Mouse (Mus musculus) myocyte (in vitro differentiated cells): ENCODE data around the gene Tmem25. TPM values are rescaled to one million over a fixed set of nuclear protein-coding genes. Genes with fewer than 3 reads are reported as not detected.

Experiments used
- H3K27me3 ChIP-seq: one replicate; pipeline ENCODE4 v1.6.1; 2011; ENCODE audit not compliant: control insufficient read depth, insufficient read depth, insufficient read length
- H3K36me3 ChIP-seq: one replicate; pipeline ENCODE4 v1.6.1; 2011; ENCODE audit not compliant: control insufficient read depth, insufficient read depth
- H3K4me2 ChIP-seq: one replicate; pipeline ENCODE4 v1.6.1; 2011; ENCODE audit warnings: low read depth, control low read depth
- H3K4me3 ChIP-seq: one replicate; pipeline ENCODE4 v1.5.1; 2011; ENCODE audit warnings: mild to moderate bottlenecking, control low read depth, moderate library complexity
- H3K79me2 ChIP-seq: one replicate; pipeline ENCODE4 v1.6.1; 2011; ENCODE audit not compliant: control insufficient read depth, insufficient read depth
- H3ac ChIP-seq: one replicate; pipeline ENCODE4 v1.6.1; 2011; ENCODE audit not compliant: control insufficient read depth, insufficient read length
- CEBPB ChIP-seq: IDR thresholded peaks from 2 replicates; pipeline ENCODE4 v1.6.1; 2011; ENCODE audit warnings: mild to moderate bottlenecking, moderate library complexity; ENCODE audit not compliant: poor library complexity, insufficient read depth, severe bottlenecking
- E2F4 ChIP-seq: IDR thresholded peaks from one replicate; pipeline ENCODE4 v1.6.1; 2011; ENCODE audit warnings: mild to moderate bottlenecking, control low read depth, moderate library complexity; ENCODE audit not compliant: insufficient read depth
- MAX ChIP-seq: IDR thresholded peaks from one replicate; pipeline ENCODE4 v1.6.1; 2011; ENCODE audit warnings: low read depth, mild to moderate bottlenecking, control low read depth
- MYOD1 ChIP-seq, 3 experiments: IDR thresholded peaks; one replicate each; pipeline ENCODE4 v1.6.1; 2011; ENCODE audit warnings: control low read depth in 2 of 3, low read depth in 2 of 3, mild to moderate bottlenecking in 2 of 3, moderate library complexity in 1 of 3; ENCODE audit not compliant: insufficient read length in 2 of 3, control insufficient read depth in 1 of 3
- MYOG ChIP-seq, 3 experiments: IDR thresholded peaks; one replicate each; pipeline ENCODE4 v1.6.1; 2011; ENCODE audit warnings: control low read depth in 2 of 3, low read depth in 2 of 3, mild to moderate bottlenecking in 2 of 3; ENCODE audit not compliant: insufficient read length in 2 of 3, control insufficient read depth in 1 of 3, insufficient read depth in 1 of 3
- POLR2A ChIP-seq: IDR thresholded peaks from one replicate; pipeline ENCODE4 v1.6.1; 2011; ENCODE audit warnings: low read depth, mild to moderate bottlenecking, control low read depth, moderate library complexity; ENCODE audit not compliant: insufficient read length
- POLR2AphosphoS2 ChIP-seq: IDR thresholded peaks from one replicate; pipeline ENCODE4 v1.6.1; 2011; ENCODE audit warnings: low read depth, control low read depth; ENCODE audit not compliant: insufficient read length
- REST ChIP-seq: IDR thresholded peaks from one replicate; pipeline ENCODE4 v1.6.1; 2011; ENCODE audit warnings: mild to moderate bottlenecking, control low read depth, moderate library complexity; ENCODE audit not compliant: insufficient read depth, insufficient read length
- SRF ChIP-seq: IDR thresholded peaks from one replicate; pipeline ENCODE4 v1.6.1; 2011; ENCODE audit warnings: low read depth; ENCODE audit not compliant: control insufficient read depth, insufficient read length
- TCF12 ChIP-seq: IDR thresholded peaks from one replicate; pipeline ENCODE4 v1.6.1; 2011; ENCODE audit warnings: mild to moderate bottlenecking, control low read depth; ENCODE audit not compliant: poor library complexity, insufficient read depth, severe bottlenecking
- TCF3 ChIP-seq: IDR thresholded peaks from one replicate; pipeline ENCODE4 v1.6.1; 2011; ENCODE audit warnings: low read depth, control low read depth; ENCODE audit not compliant: insufficient read length
- USF1 ChIP-seq: IDR thresholded peaks from one replicate; pipeline ENCODE4 v1.6.1; 2011; ENCODE audit warnings: low read depth, mild to moderate bottlenecking, control low read depth, moderate library complexity
- polyA plus RNA-seq: library from polyadenylated mRNA; unstranded; fragments of >200 nt; fragmentation: generic; extraction: Trizol; gene quantifications from one replicate; pipeline ENCODE4 v1.2.1, GENCODE M21; 2012; ENCODE audit warnings: missing spikeins

Gene Tmem25
- polyA plus RNA-seq, result 1.2 TPM

GRCm38 (mm10) chr9:44799102-44799957 is at the start of gene Tmem25:
TSS of gene Tmem25 (minus strand) at chr9:44799307.
- H3ac ChIP-seq, result peak within 1 kb of the TSS; percentile 8
- H3K79me2 ChIP-seq, result no peaks in the 10 kb centered on the region
- peak within 1 kb of the TSS; percentile 25 for H3K4me3 ChIP-seq
- no peaks in the 10 kb centered on the region for H3K36me3 ChIP-seq
- TF ChIP-seq MAX (no peak), MYOD1 (IDR thresholded peaks at IDR 0.05; ENCODE audit: control insufficient read depth in 1 of 3, insufficient read length in 2 of 3, low read depth in 2 of 3) (peak in 1 of 3 experiments; percentile 63), USF1 (no peak), POLR2A (peak; percentile 21), SRF (no peak), POLR2AphosphoS2 (no peak)
- peak within 1 kb of the TSS; percentile 89 for H3K4me2 ChIP-seq
- H3K27me3 ChIP-seq, result no peaks in the 10 kb centered on the region

- Histone ChIP-seq H3K4me3 (no peak overlapping the region), H3K36me3 (peaks cover 46% of the 10 kb centered on the region), H3ac (no peak overlapping the region), H3K79me2 (peaks cover 10% of the 10 kb centered on the region), H3K27me3 (no peaks in the 10 kb centered on the region), H3K4me2 (no peak overlapping the region)
- TF ChIP-seq POLR2AphosphoS2, result no peak
- no peak for TF ChIP-seq USF1
- TF ChIP-seq SRF, result no peak
- no peak for TF ChIP-seq CEBPB
- no peak for TF ChIP-seq TCF3
- TF ChIP-seq MAX, result no peak
- no peak for TF ChIP-seq TCF12
- TF ChIP-seq POLR2A, result no peak
- TF ChIP-seq MYOG (IDR thresholded peaks at IDR 0.05; ENCODE audit: control insufficient read depth in 1 of 3, insufficient read depth in 1 of 3, insufficient read length in 2 of 3, low read depth in 2 of 3), result no peak
- no peak for TF ChIP-seq MYOD1 (IDR thresholded peaks at IDR 0.05; ENCODE audit: control insufficient read depth in 1 of 3, insufficient read length in 2 of 3, low read depth in 2 of 3)
Observed at GRCm38 (mm10) chr9:44847446-44847845, 48.3 kb upstream of the Tmem25 start.

- H3K36me3 ChIP-seq, result peaks cover 41% of the 10 kb centered on the region
- H3ac ChIP-seq, result no peak overlapping the region
- no peaks in the 10 kb centered on the region for H3K79me2 ChIP-seq
- TF ChIP-seq TCF3 (no peak), MYOD1 (IDR thresholded peaks at IDR 0.05; ENCODE audit: control insufficient read depth in 1 of 3, insufficient read length in 2 of 3, low read depth in 2 of 3) (no peak), MAX (no peak), E2F4 (no peak), SRF (no peak)
- H3K4me2 ChIP-seq, result no peak overlapping the region
- no peak overlapping the region for H3K4me3 ChIP-seq
- no peaks in the 10 kb centered on the region for H3K27me3 ChIP-seq
Observed at GRCm38 (mm10) chr9:44841241-44841640, 42.1 kb upstream of the Tmem25 start.

GRCm38 (mm10) chr9:44836439-44836838 is 37.3 kb upstream of the Tmem25 start:
- peaks cover 54% of the 10 kb centered on the region for H3K36me3 ChIP-seq
- no peaks in the 10 kb centered on the region for H3K79me2 ChIP-seq
- no peaks in the 10 kb centered on the region for H3K27me3 ChIP-seq
- TF ChIP-seq SRF, result no peak
- no peak for TF ChIP-seq POLR2AphosphoS2
- TF ChIP-seq MYOG (IDR thresholded peaks at IDR 0.05; ENCODE audit: control insufficient read depth in 1 of 3, insufficient read depth in 1 of 3, insufficient read length in 2 of 3, low read depth in 2 of 3), result no peak
- TF ChIP-seq TCF3, result no peak
- no peak for TF ChIP-seq CEBPB
- no peak for TF ChIP-seq USF1
- TF ChIP-seq MYOD1 (IDR thresholded peaks at IDR 0.05; ENCODE audit: control insufficient read depth in 1 of 3, insufficient read length in 2 of 3, low read depth in 2 of 3), result no peak
- no peak for TF ChIP-seq POLR2A
- no peak for TF ChIP-seq MAX
- TF ChIP-seq E2F4, result no peak
- no peak for TF ChIP-seq TCF12
- TF ChIP-seq REST, result no peak
- no peak overlapping the region for H3K4me3 ChIP-seq
- H3K4me2 ChIP-seq, result no peak overlapping the region
- no peak overlapping the region for H3ac ChIP-seq

DNA sequence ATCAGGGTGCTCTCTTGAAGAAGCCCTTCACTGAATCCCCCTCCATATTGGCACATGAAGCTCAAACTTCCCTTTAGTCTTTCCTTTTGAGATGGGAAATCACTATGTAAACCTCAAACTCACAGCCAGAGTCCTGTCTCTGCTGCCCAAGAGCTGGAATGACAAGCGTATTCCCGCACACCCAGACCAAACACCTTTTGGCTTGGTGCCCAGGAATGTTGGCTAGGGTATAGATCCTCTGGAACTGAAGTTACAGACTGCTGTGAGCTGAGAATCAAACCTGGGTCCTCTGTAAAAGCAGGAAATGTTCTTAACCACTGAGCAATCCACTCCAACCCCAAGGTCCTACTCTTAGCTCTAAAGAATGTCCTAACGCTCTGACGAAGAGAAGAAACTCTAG is 33.2 kb upstream of the Tmem25 start:
- peaks cover 61% of the 10 kb centered on the region for H3K36me3 ChIP-seq
- H3K27me3 ChIP-seq, result no peaks in the 10 kb centered on the region

More for the DNA sequence above, 33.2 kb upstream of the Tmem25 start:
- H3K4me3 ChIP-seq, result no peak overlapping the region
- no peaks in the 10 kb centered on the region for H3K79me2 ChIP-seq
- H3K4me2 ChIP-seq, result no peak overlapping the region
- no peak overlapping the region for H3ac ChIP-seq
- TF ChIP-seq USF1, result no peak
- TF ChIP-seq MAX, result no peak
- no peak for TF ChIP-seq MYOG (IDR thresholded peaks at IDR 0.05; ENCODE audit: control insufficient read depth in 1 of 3, insufficient read depth in 1 of 3, insufficient read length in 2 of 3, low read depth in 2 of 3)
- TF ChIP-seq E2F4, result no peak
- no peak for TF ChIP-seq REST
- no peak for TF ChIP-seq TCF3
- TF ChIP-seq CEBPB, result no peak
- TF ChIP-seq POLR2AphosphoS2, result no peak
- TF ChIP-seq TCF12, result no peak
- no peak for TF ChIP-seq SRF
- no peak for TF ChIP-seq MYOD1 (IDR thresholded peaks at IDR 0.05; ENCODE audit: control insufficient read depth in 1 of 3, insufficient read length in 2 of 3, low read depth in 2 of 3)
